ENCODE assay signal across 37 mouse cellular contexts in the genomic region with DNA sequence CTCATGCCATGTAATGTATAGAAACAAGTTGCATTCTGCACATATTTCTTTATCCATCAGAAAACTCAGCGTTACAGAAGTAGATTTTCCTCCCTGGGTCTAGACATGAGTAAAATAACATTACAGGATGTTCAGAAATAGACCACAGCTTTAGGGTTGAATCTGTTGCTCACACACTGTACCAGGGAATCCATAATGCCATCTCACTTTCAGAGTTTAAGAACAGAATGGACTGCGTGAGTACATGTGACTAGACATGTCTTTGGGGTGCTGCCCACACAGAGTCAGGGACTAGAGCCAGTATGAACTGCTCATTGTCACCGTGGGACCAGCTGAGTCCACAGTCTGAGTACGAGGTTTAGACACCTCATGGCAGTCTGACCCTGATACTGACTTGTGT. TPM values are rescaled to one million over a fixed set of nuclear protein-coding genes. Genes with fewer than 3 reads are reported as not detected.
"Had no signal": no experiment of that assay in that cellular context is flagged by ENCODE, and none has a peak within 500 bp of the region (broad histone marks: within the 10 kb centered on the region; RNA-seq: fewer than 3 reads in every experiment).

No protein-coding gene starts in this region.

- H3K4me2 ChIP-seq: embryonic facial prominence, embryonic 12.5 days; embryonic facial prominence, embryonic 13.5 days; embryonic facial prominence, embryonic 15.5 days; forebrain, embryonic 12.5 days; forebrain, embryonic 13.5 days; forebrain, embryonic 15.5 days had no signal

- H3K4me3 ChIP-seq: embryonic facial prominence, embryonic 10.5 days; embryonic facial prominence, embryonic 12.5 days; embryonic facial prominence, embryonic 13.5 days; embryonic facial prominence, embryonic 15.5 days; erythroblast, embryonic 14.5 days; forebrain, embryonic 10.5 days; forebrain, embryonic 12.5 days; forebrain, embryonic 13.5 days; forebrain, embryonic 15.5 days; gastrocnemius, adult 2 months; heart, adult 2 months had no signal

- H3K27ac ChIP-seq: embryonic facial prominence, embryonic 10.5 days; embryonic facial prominence, embryonic 12.5 days; embryonic facial prominence, embryonic 13.5 days; embryonic facial prominence, embryonic 15.5 days; forebrain, embryonic 10.5 days; forebrain, embryonic 12.5 days; forebrain, embryonic 13.5 days; forebrain, embryonic 15.5 days; gastrocnemius, adult 2 months; heart, adult 2 months had no signal

- DNase-seq: cerebellum, adult 2 months; cerebellum, adult 8-10 months; cerebellum, adult 9-10 months; cerebellum, adult 9-11 months; cerebellum, postnatal 10 days; cerebellum, postnatal 14 days; cerebellum, postnatal 25 days; cerebellum, postnatal 36 days; embryo, embryonic 11 days; forebrain, postnatal 0 days; gastrocnemius, adult 2 months; gastrocnemius, postnatal 10 days; gastrocnemius, postnatal 14 days; gastrocnemius, postnatal 25 days; gastrocnemius, postnatal 36 days; heart, adult 11 months; heart, adult 18-20 months; heart, adult 2 months had no signal

- H3K9me3 ChIP-seq: embryonic facial prominence, embryonic 10.5 days; embryonic facial prominence, embryonic 12.5 days; embryonic facial prominence, embryonic 13.5 days; embryonic facial prominence, embryonic 15.5 days; forebrain, embryonic 10.5 days; forebrain, embryonic 12.5 days; forebrain, embryonic 13.5 days; forebrain, embryonic 15.5 days had no signal

- H3K36me3 ChIP-seq: forebrain, embryonic 12.5 days; forebrain, embryonic 15.5 days had no signal

- H3K9ac ChIP-seq: embryonic facial prominence, embryonic 12.5 days; embryonic facial prominence, embryonic 13.5 days; embryonic facial prominence, embryonic 15.5 days; forebrain, embryonic 12.5 days; forebrain, embryonic 13.5 days; forebrain, embryonic 15.5 days; forebrain, postnatal 0 days had no signal

- ATAC-seq: forebrain, embryonic 13.5 days; forebrain, embryonic 14.5 days; forebrain, embryonic 15.5 days; forebrain, embryonic 16.5 days; forebrain, postnatal 0 days had no signal

- H3K4me1 ChIP-seq: embryonic facial prominence, embryonic 10.5 days; embryonic facial prominence, embryonic 12.5 days; embryonic facial prominence, embryonic 13.5 days; embryonic facial prominence, embryonic 15.5 days; forebrain, embryonic 10.5 days; forebrain, embryonic 12.5 days; forebrain, embryonic 13.5 days; forebrain, embryonic 15.5 days had no signal

- H3K27me3 ChIP-seq: embryonic facial prominence, embryonic 12.5 days; embryonic facial prominence, embryonic 13.5 days; embryonic facial prominence, embryonic 15.5 days; forebrain, embryonic 12.5 days; forebrain, embryonic 13.5 days; forebrain, embryonic 15.5 days had no signal

RNA-seq across cellular contexts. Expression of a gene that starts 33.7 kb away (rescaled TPM):
- total RNA-seq: common myeloid progenitor, adult 5-6 weeks had no signal
- polyA plus RNA-seq: erythroblast, embryonic 14.5 days had no signal

RNA-seq across cellular contexts. Expression of a gene that starts 44.5 kb away (rescaled TPM):
- total RNA-seq: common myeloid progenitor, adult 5-6 weeks; forebrain, postnatal 0 days; gastrocnemius, adult 18-20 months; gastrocnemius, adult 2 months; gastrocnemius, adult 8-10 months; gastrocnemius, postnatal 10 days; gastrocnemius, postnatal 14 days; gastrocnemius, postnatal 25 days; gastrocnemius, postnatal 36 days; gastrocnemius, postnatal 4 days; granulocyte monocyte progenitor cell, adult 5-6 weeks; heart, adult 18-20 months; heart, adult 2 months; heart, adult 8-10 months had no signal
- polyA plus RNA-seq: cerebellum, adult 2 months; cortical plate, adult 2 months; embryonic facial prominence, embryonic 11.5 days; erythroblast, embryonic 14.5 days; forebrain, embryonic 12.5 days; forebrain, embryonic 14.5 days; forebrain, embryonic 15.5 days; forebrain, embryonic 16.5 days; forebrain, postnatal 0 days; heart, adult 2 months had no signal
